Mouse (Mus musculus) myocyte (in vitro differentiated cells): ENCODE measurements around the gene Ndufa8. TPM values are rescaled to one million over a fixed set of nuclear protein-coding genes. Genes with fewer than 3 reads are reported as not detected.

Experiments
- H3K27me3 ChIP-seq: one replicate; pipeline ENCODE4 v1.6.1; 2011; ENCODE audit not compliant: control insufficient read depth, insufficient read depth, insufficient read length
- H3K36me3 ChIP-seq: one replicate; pipeline ENCODE4 v1.6.1; 2011; ENCODE audit not compliant: control insufficient read depth, insufficient read depth
- H3K4me2 ChIP-seq: one replicate; pipeline ENCODE4 v1.6.1; 2011; ENCODE audit warnings: low read depth, control low read depth
- H3K4me3 ChIP-seq: one replicate; pipeline ENCODE4 v1.5.1; 2011; ENCODE audit warnings: mild to moderate bottlenecking, control low read depth, moderate library complexity
- H3K79me2 ChIP-seq: one replicate; pipeline ENCODE4 v1.6.1; 2011; ENCODE audit not compliant: control insufficient read depth, insufficient read depth
- H3ac ChIP-seq: one replicate; pipeline ENCODE4 v1.6.1; 2011; ENCODE audit not compliant: control insufficient read depth, insufficient read length
- CEBPB ChIP-seq: IDR thresholded peaks from 2 replicates; pipeline ENCODE4 v1.6.1; 2011; ENCODE audit warnings: mild to moderate bottlenecking, moderate library complexity; ENCODE audit not compliant: poor library complexity, insufficient read depth, severe bottlenecking
- E2F4 ChIP-seq: IDR thresholded peaks from one replicate; pipeline ENCODE4 v1.6.1; 2011; ENCODE audit warnings: mild to moderate bottlenecking, control low read depth, moderate library complexity; ENCODE audit not compliant: insufficient read depth
- MAX ChIP-seq: IDR thresholded peaks from one replicate; pipeline ENCODE4 v1.6.1; 2011; ENCODE audit warnings: low read depth, mild to moderate bottlenecking, control low read depth
- MYOD1 ChIP-seq, 3 experiments: IDR thresholded peaks; one replicate each; pipeline ENCODE4 v1.6.1; 2011; ENCODE audit warnings: control low read depth in 2 of 3, low read depth in 2 of 3, mild to moderate bottlenecking in 2 of 3, moderate library complexity in 1 of 3; ENCODE audit not compliant: insufficient read length in 2 of 3, control insufficient read depth in 1 of 3
- MYOG ChIP-seq, 3 experiments: IDR thresholded peaks; one replicate each; pipeline ENCODE4 v1.6.1; 2011; ENCODE audit warnings: control low read depth in 2 of 3, low read depth in 2 of 3, mild to moderate bottlenecking in 2 of 3; ENCODE audit not compliant: insufficient read length in 2 of 3, control insufficient read depth in 1 of 3, insufficient read depth in 1 of 3
- POLR2A ChIP-seq: IDR thresholded peaks from one replicate; pipeline ENCODE4 v1.6.1; 2011; ENCODE audit warnings: low read depth, mild to moderate bottlenecking, control low read depth, moderate library complexity; ENCODE audit not compliant: insufficient read length
- POLR2AphosphoS2 ChIP-seq: IDR thresholded peaks from one replicate; pipeline ENCODE4 v1.6.1; 2011; ENCODE audit warnings: low read depth, control low read depth; ENCODE audit not compliant: insufficient read length
- REST ChIP-seq: IDR thresholded peaks from one replicate; pipeline ENCODE4 v1.6.1; 2011; ENCODE audit warnings: mild to moderate bottlenecking, control low read depth, moderate library complexity; ENCODE audit not compliant: insufficient read depth, insufficient read length
- SRF ChIP-seq: IDR thresholded peaks from one replicate; pipeline ENCODE4 v1.6.1; 2011; ENCODE audit warnings: low read depth; ENCODE audit not compliant: control insufficient read depth, insufficient read length
- TCF12 ChIP-seq: IDR thresholded peaks from one replicate; pipeline ENCODE4 v1.6.1; 2011; ENCODE audit warnings: mild to moderate bottlenecking, control low read depth; ENCODE audit not compliant: poor library complexity, insufficient read depth, severe bottlenecking
- TCF3 ChIP-seq: IDR thresholded peaks from one replicate; pipeline ENCODE4 v1.6.1; 2011; ENCODE audit warnings: low read depth, control low read depth; ENCODE audit not compliant: insufficient read length
- USF1 ChIP-seq: IDR thresholded peaks from one replicate; pipeline ENCODE4 v1.6.1; 2011; ENCODE audit warnings: low read depth, mild to moderate bottlenecking, control low read depth, moderate library complexity
- polyA plus RNA-seq: library from polyadenylated mRNA; unstranded; fragments of >200 nt; fragmentation: generic; extraction: Trizol; gene quantifications from one replicate; pipeline ENCODE4 v1.2.1, GENCODE M21; 2012; ENCODE audit warnings: missing spikeins

Ndufa8 gene
- polyA plus RNA-seq, 1 experiment: 299 TPM

- TF ChIP-seq MAX: no peak
- no peak for TF ChIP-seq POLR2AphosphoS2
- TF ChIP-seq MYOD1 (IDR thresholded peaks at IDR 0.05; ENCODE audit: control insufficient read depth in 1 of 3, insufficient read length in 2 of 3, low read depth in 2 of 3): no peak
- TF ChIP-seq REST: no peak
- no peak for TF ChIP-seq USF1
- no peak for TF ChIP-seq E2F4
- no peak for TF ChIP-seq MYOG (IDR thresholded peaks at IDR 0.05; ENCODE audit: control insufficient read depth in 1 of 3, insufficient read depth in 1 of 3, insufficient read length in 2 of 3, low read depth in 2 of 3)
- TF ChIP-seq POLR2A: no peak
- TF ChIP-seq SRF: no peak
- no peak for TF ChIP-seq CEBPB
- no peak for TF ChIP-seq TCF12
- TF ChIP-seq TCF3: no peak
- H3K79me2 ChIP-seq: no peaks in the 10 kb centered on the region
- H3ac ChIP-seq: no peak overlapping the region
- H3K27me3 ChIP-seq: no peaks in the 10 kb centered on the region
- no peaks in the 10 kb centered on the region for H3K36me3 ChIP-seq
- no peak overlapping the region for H3K4me3 ChIP-seq
- H3K4me2 ChIP-seq: no peak overlapping the region
Measured at GRCm38 (mm10) chr2:36002188-36002587, 47.0 kb downstream of the Ndufa8 start.

- Histone ChIP-seq H3K79me2 (no peaks in the 10 kb centered on the region), H3K4me3 (no peak overlapping the region), H3K4me2 (no peak overlapping the region), H3K27me3 (no peaks in the 10 kb centered on the region), H3K36me3 (no peaks in the 10 kb centered on the region), H3ac (no peak overlapping the region)
- no peak for TF ChIP-seq MYOG (IDR thresholded peaks at IDR 0.05; ENCODE audit: control insufficient read depth in 1 of 3, insufficient read depth in 1 of 3, insufficient read length in 2 of 3, low read depth in 2 of 3)
- TF ChIP-seq MYOD1 (IDR thresholded peaks at IDR 0.05; ENCODE audit: control insufficient read depth in 1 of 3, insufficient read length in 2 of 3, low read depth in 2 of 3): no peak
- TF ChIP-seq REST: no peak
- no peak for TF ChIP-seq SRF
- TF ChIP-seq E2F4: no peak
- no peak for TF ChIP-seq MAX
- no peak for TF ChIP-seq USF1
- no peak for TF ChIP-seq POLR2AphosphoS2
- TF ChIP-seq POLR2A: no peak
- TF ChIP-seq TCF3: no peak
- no peak for TF ChIP-seq TCF12
- no peak for TF ChIP-seq CEBPB
Measured at GRCm38 (mm10) chr2:36000390-36000789, 48.8 kb downstream of the Ndufa8 start.

GRCm38 (mm10) chr2:35999212-35999611 is 50.0 kb downstream of the Ndufa8 start:
- no peaks in the 10 kb centered on the region for H3K79me2 ChIP-seq
- no peak for TF ChIP-seq MYOG (IDR thresholded peaks at IDR 0.05; ENCODE audit: control insufficient read depth in 1 of 3, insufficient read depth in 1 of 3, insufficient read length in 2 of 3, low read depth in 2 of 3)
- TF ChIP-seq E2F4: no peak
- no peak for TF ChIP-seq TCF3
- no peak for TF ChIP-seq POLR2AphosphoS2
- no peak for TF ChIP-seq CEBPB
- TF ChIP-seq MAX: no peak
- TF ChIP-seq TCF12: no peak
- TF ChIP-seq SRF: no peak
- no peak for TF ChIP-seq MYOD1 (IDR thresholded peaks at IDR 0.05; ENCODE audit: control insufficient read depth in 1 of 3, insufficient read length in 2 of 3, low read depth in 2 of 3)
- no peak for TF ChIP-seq POLR2A
- no peak for TF ChIP-seq USF1
- no peak for TF ChIP-seq REST
- no peak overlapping the region for H3K4me2 ChIP-seq
- H3K36me3 ChIP-seq: no peaks in the 10 kb centered on the region
- no peak overlapping the region for H3K4me3 ChIP-seq
- no peak overlapping the region for H3ac ChIP-seq
- no peaks in the 10 kb centered on the region for H3K27me3 ChIP-seq

GRCm38 (mm10) chr2:35998416-35998815 is 50.8 kb downstream of the Ndufa8 start:
- H3K4me2 ChIP-seq: no peak overlapping the region
- H3K36me3 ChIP-seq: no peaks in the 10 kb centered on the region
- H3K4me3 ChIP-seq: no peak overlapping the region
- H3K27me3 ChIP-seq: no peaks in the 10 kb centered on the region
- H3K79me2 ChIP-seq: no peaks in the 10 kb centered on the region
- no peak for TF ChIP-seq TCF12
- no peak for TF ChIP-seq TCF3
- H3ac ChIP-seq: no peak overlapping the region

GRCm38 (mm10) chr2:35996753-35997152 is 52.5 kb downstream of the Ndufa8 start:
- Histone ChIP-seq H3K4me3 (no peak overlapping the region), H3K4me2 (no peak overlapping the region)

More at GRCm38 (mm10) chr2:35996753-35997152, 52.5 kb downstream of the Ndufa8 start:
- Histone ChIP-seq H3K36me3 (no peaks in the 10 kb centered on the region), H3K27me3 (no peaks in the 10 kb centered on the region), H3ac (no peak overlapping the region), H3K79me2 (no peaks in the 10 kb centered on the region)
- TF ChIP-seq POLR2A (no peak), SRF (no peak), TCF12 (no peak), E2F4 (no peak)
